Mouse (Mus musculus) spleen, postnatal 4 days (tissue): ENCODE data around the gene Brinp2.
A peak's percentile ranks its signal among the peaks of the same experiment; 100 is the strongest.

Experiments used
- DNase-seq, 2 experiments: peaks; one replicate each; pipeline ENCODE4 v3.0.0; 2022; ENCODE audit warnings: low spot score in 2 of 2

Gene Brinp2

GRCm38 (mm10) chr1:158295270-158295669 lies 60.9 kb downstream of the Brinp2 start:
- no peak for DNase-seq

- DNase-seq: no peak
Measured at GRCm38 (mm10) chr1:158285198-158285597, 70.9 kb downstream of the Brinp2 start.

- no peak for DNase-seq
Measured at GRCm38 (mm10) chr1:158283869-158284268, 72.3 kb downstream of the Brinp2 start.

GRCm38 (mm10) chr1:158272058-158272457 lies 84.1 kb downstream of the Brinp2 start:
- no peak for DNase-seq

GRCm38 (mm10) chr1:158267020-158267571 lies 89.0 kb downstream of the Brinp2 start:
- peak; percentile 26 to 72 for DNase-seq

GRCm38 (mm10) chr1:158266293-158267019 lies 89.7 kb downstream of the Brinp2 start:
- no peak for DNase-seq

- DNase-seq: no peak
Measured at GRCm38 (mm10) chr1:158259516-158260235, 96.5 kb downstream of the Brinp2 start.

- DNase-seq: no peak
Measured at GRCm38 (mm10) chr1:158258685-158259292, 97.3 kb downstream of the Brinp2 start.

- no peak for DNase-seq
Measured at GRCm38 (mm10) chr1:158255912-158256680, 100.0 kb downstream of the Brinp2 start.

GRCm38 (mm10) chr1:158252682-158253222 lies 103.4 kb downstream of the Brinp2 start:
- DNase-seq: no peak

GRCm38 (mm10) chr1:158248266-158248665 lies 107.9 kb downstream of the Brinp2 start:
- no peak for DNase-seq

- peak; percentile 27 to 63 for DNase-seq
Measured at GRCm38 (mm10) chr1:158246476-158247153, 109.5 kb downstream of the Brinp2 start.

- no peak for DNase-seq
Measured at GRCm38 (mm10) chr1:158245486-158245885, 110.6 kb downstream of the Brinp2 start.

GRCm38 (mm10) chr1:158244016-158244415 lies 112.1 kb downstream of the Brinp2 start:
- no peak for DNase-seq

- DNase-seq: no peak
Measured at GRCm38 (mm10) chr1:158241848-158242556, 114.1 kb downstream of the Brinp2 start.

- no peak for DNase-seq
Measured at GRCm38 (mm10) chr1:158239841-158240240, 116.3 kb downstream of the Brinp2 start.

- DNase-seq: no peak
Measured at GRCm38 (mm10) chr1:158238722-158239121, 117.4 kb downstream of the Brinp2 start.

- no peak for DNase-seq
Measured at GRCm38 (mm10) chr1:158228687-158229224, 127.4 kb downstream of the Brinp2 start.

- DNase-seq: no peak
Measured at GRCm38 (mm10) chr1:158227239-158227638, 128.9 kb downstream of the Brinp2 start.

- no peak for DNase-seq
Measured at GRCm38 (mm10) chr1:158226689-158227088, 129.4 kb downstream of the Brinp2 start.
